Mouse (Mus musculus): ENCODE measurements around the gene Egln2. TPM values are rescaled to one million over a fixed set of nuclear protein-coding genes. Genes with fewer than 3 reads are reported as not detected.

The Egln2 gene
- total and polyA plus RNA-seq, 3 experiments = 69.5 to 80.1 TPM; not detected in 1

DNA sequence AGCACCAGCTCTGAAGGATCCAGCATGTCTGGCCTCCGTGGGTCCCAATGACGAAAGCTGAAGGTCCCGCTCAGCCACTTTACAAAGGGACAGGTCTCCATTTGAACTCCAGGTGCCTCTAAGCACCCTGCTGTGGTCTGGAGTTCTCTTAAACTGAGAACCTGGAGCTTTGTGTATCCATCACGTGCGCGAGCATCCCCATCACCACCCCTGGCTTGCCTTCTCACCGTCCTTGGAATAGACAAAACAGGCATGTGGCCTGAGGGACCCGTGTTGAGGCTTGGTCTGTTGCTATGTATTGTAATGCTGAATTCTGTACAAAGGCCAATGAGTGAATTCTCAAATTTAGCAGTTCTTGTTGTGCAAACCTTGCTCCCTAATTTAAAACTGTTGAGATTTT is 32.2 kb upstream of the Egln2 start:
- H3K9ac ChIP-seq (ENCODE audit: control insufficient read depth, low read depth, low read length, poor library complexity, severe bottlenecking) = no peak overlapping the region
- H3K36me3 ChIP-seq (ENCODE audit: control insufficient read depth in 1 of 2, insufficient read depth in 2 of 2, low read length in 2 of 2) = peaks cover 11 to 16% of the 10 kb centered on the region in 2 experiments
- H3K9me3 ChIP-seq (replicated peaks; ENCODE audit: insufficient read depth, low read length) = no peaks in the 10 kb centered on the region
- H3K4me3 ChIP-seq (ENCODE audit: control insufficient read depth in 1 of 2, insufficient read depth in 1 of 2, low read depth in 2 of 2, low read length in 2 of 2) = no peak overlapping the region
- no peaks in the 10 kb centered on the region for H3K27me3 ChIP-seq (ENCODE audit: control insufficient read depth in 1 of 2, insufficient read depth in 2 of 2, low read length in 2 of 2)
- H3K4me1 ChIP-seq (ENCODE audit: control insufficient read depth in 1 of 2, insufficient read depth in 2 of 2, low read length in 2 of 2) = peaks cover 6 to 14% of the 10 kb centered on the region in 2 experiments; a peak in 3 of 4 replicates
- no peak for DNase-seq (ENCODE audit: low read depth, low spot score)
- TF ChIP-seq UBTF (IDR thresholded peaks at IDR 0.05; ENCODE audit: borderline replicate concordance, insufficient read depth, low read depth, low read length) (no peak), NRF1 (IDR thresholded peaks at IDR 0.05; ENCODE audit: insufficient read depth, low read depth, low read length, poor library complexity, severe bottlenecking) (no peak), BHLHE40 (IDR thresholded peaks at IDR 0.05; ENCODE audit: borderline replicate concordance, low read depth, low read length) (no peak)
- H3K27ac ChIP-seq (ENCODE audit: control insufficient read depth, low read depth, low read length) = no peak overlapping the region
- H3K79me2 ChIP-seq (ENCODE audit: control insufficient read depth, insufficient read depth, low read length, poor library complexity) = peaks cover 18% of the 10 kb centered on the region

DNA sequence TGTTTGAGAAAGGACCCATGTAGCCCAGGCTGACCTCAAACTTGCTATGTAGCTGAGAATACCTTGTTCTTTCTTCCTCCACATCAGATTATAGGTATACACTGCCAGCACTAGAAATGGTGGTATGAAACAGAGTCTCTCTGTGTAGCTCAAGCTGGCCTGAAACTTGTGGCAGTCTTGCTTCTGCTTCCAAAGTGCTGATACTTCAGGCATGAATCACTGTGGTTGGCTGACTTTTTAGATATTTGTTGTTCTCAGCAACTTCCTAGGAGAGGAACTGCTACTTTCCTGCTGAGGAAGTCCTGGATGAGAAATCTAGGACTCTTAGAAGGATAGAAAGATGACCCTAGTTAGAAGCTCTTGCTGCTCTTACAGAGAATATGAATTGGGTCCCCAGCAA is 31.8 kb upstream of the Egln2 start:
- peaks cover 22% of the 10 kb centered on the region for H3K79me2 ChIP-seq (ENCODE audit: control insufficient read depth, insufficient read depth, low read length, poor library complexity)
- no peak for DNase-seq (ENCODE audit: low read depth, low spot score)
- H3K27ac ChIP-seq (ENCODE audit: control insufficient read depth, low read depth, low read length) = no peak overlapping the region
- H3K4me1 ChIP-seq (ENCODE audit: control insufficient read depth in 1 of 2, insufficient read depth in 2 of 2, low read length in 2 of 2) = peaks cover 6 to 14% of the 10 kb centered on the region in 2 experiments; a peak in 3 of 4 replicates
- H3K27me3 ChIP-seq (ENCODE audit: control insufficient read depth in 1 of 2, insufficient read depth in 2 of 2, low read length in 2 of 2) = no peaks in the 10 kb centered on the region
- no peak overlapping the region for H3K4me3 ChIP-seq (ENCODE audit: control insufficient read depth in 1 of 2, insufficient read depth in 1 of 2, low read depth in 2 of 2, low read length in 2 of 2)
- no peak overlapping the region for H3K9ac ChIP-seq (ENCODE audit: control insufficient read depth, low read depth, low read length, poor library complexity, severe bottlenecking)
- TF ChIP-seq NRF1 (IDR thresholded peaks at IDR 0.05; ENCODE audit: insufficient read depth, low read depth, low read length, poor library complexity, severe bottlenecking) (no peak), USF1 (IDR thresholded peaks at IDR 0.05; ENCODE audit: low read depth, low read length) (no peak), HCFC1 (IDR thresholded peaks at IDR 0.05; ENCODE audit: low read depth, low read length) (no peak), POLR2A (IDR thresholded peaks at IDR 0.05; ENCODE audit: control insufficient read depth in 1 of 2, insufficient read depth in 1 of 2, low read depth in 1 of 2, low read length in 2 of 2, poor library complexity in 1 of 2) (no peak), POLR2AphosphoS2 (IDR thresholded peaks at IDR 0.05; ENCODE audit: low read length) (no peak), ZC3H11A (IDR thresholded peaks at IDR 0.05; ENCODE audit: low read depth, low read length) (no peak), GATA1 (IDR thresholded peaks at IDR 0.05; ENCODE audit: low read depth, low read length) (no peak), TBP (IDR thresholded peaks at IDR 0.05; ENCODE audit: low read depth, low read length) (no peak), SIN3A (IDR thresholded peaks at IDR 0.05; ENCODE audit: low read length) (no peak), TCF12 (IDR thresholded peaks at IDR 0.05; ENCODE audit: low read depth, low read length) (no peak), RAD21 (IDR thresholded peaks at IDR 0.05; ENCODE audit: low read depth, low read length) (no peak), BHLHE40 (IDR thresholded peaks at IDR 0.05; ENCODE audit: borderline replicate concordance, low read depth, low read length) (no peak), JUND (IDR thresholded peaks at IDR 0.05; ENCODE audit: low read depth, low read length) (no peak), TAL1 (IDR thresholded peaks at IDR 0.05; ENCODE audit: low read length) (no peak)
- peaks cover 12 to 16% of the 10 kb centered on the region in 2 experiments for H3K36me3 ChIP-seq (ENCODE audit: control insufficient read depth in 1 of 2, insufficient read depth in 2 of 2, low read length in 2 of 2)
- no peaks in the 10 kb centered on the region for H3K9me3 ChIP-seq (replicated peaks; ENCODE audit: insufficient read depth, low read length)
